Mouse (Mus musculus) midbrain, embryonic 14.5 days (tissue): ENCODE results near the gene Sik1. TPM values are rescaled to one million over a fixed set of nuclear protein-coding genes. Genes with fewer than 3 reads are reported as not detected.

Experiments used
- ATAC-seq: fragments of 200-750 bp; cut with Nextera tagmentation; 2 replicates; pipeline ENCODE4 v1.8.0; 2017; ENCODE audit warnings: moderate number of reproducible peaks, moderate library complexity; ENCODE audit not compliant: low FRiP score, low TSS enrichment
- DNase-seq: peaks from one replicate; pipeline ENCODE4 v3.0.0-alpha.2; 2015
- H3K27ac ChIP-seq: fragments of 300-500 bp; sonication (generic); replicated peaks from 2 replicates; pipeline ENCODE4 v1.5.1; 2014; ENCODE audit warnings: mild to moderate bottlenecking, low read depth, low read length, moderate library complexity
- H3K27me3 ChIP-seq: fragments of 300-500 bp; sonication (generic); 2 replicates; pipeline ENCODE4 v1.6.1; 2014; ENCODE audit warnings: low read length, control low read depth, mixed read lengths; ENCODE audit not compliant: control insufficient read depth, insufficient read depth
- H3K36me3 ChIP-seq: fragments of 300-500 bp; sonication (generic); 2 replicates; pipeline ENCODE4 v1.6.1; 2014; ENCODE audit warnings: low read length, control low read depth; ENCODE audit not compliant: control insufficient read depth, insufficient read depth
- H3K4me1 ChIP-seq: fragments of 300-500 bp; sonication (generic); 2 replicates; pipeline ENCODE4 v1.6.1; 2014; ENCODE audit warnings: mild to moderate bottlenecking, antibody characterized with exemption, low read length, control low read depth; ENCODE audit not compliant: control insufficient read depth, insufficient read depth
- H3K4me2 ChIP-seq: fragments of 300-500 bp; sonication (generic); 2 replicates; pipeline ENCODE4 v1.6.1; 2014; ENCODE audit warnings: mild to moderate bottlenecking, low read length, moderate library complexity
- H3K4me3 ChIP-seq: fragments of 300-500 bp; sonication (generic); replicated peaks from 2 replicates; pipeline ENCODE4 v1.5.1; 2014; ENCODE audit warnings: low read depth, low read length
- H3K9ac ChIP-seq: fragments of 300-500 bp; sonication (generic); replicated peaks from 2 replicates; pipeline ENCODE4 v1.6.1; 2014; ENCODE audit warnings: mild to moderate bottlenecking, low read length, moderate library complexity
- H3K9me3 ChIP-seq: fragments of 300-500 bp; sonication (generic); 2 replicates; pipeline ENCODE4 v1.6.1; 2016; ENCODE audit warnings: low read length, control low read depth, mixed read lengths; ENCODE audit not compliant: control insufficient read depth
- WGBS: fragments of 180-500 bp; shearing (Covaris S2); extraction: QIAGEN DNeasy Blood & Tissue Kit; methylation state at CpG from one replicate; pipeline ENCODE4 v1.1.7; 2014; 5-methylcytosine and 5-hydroxymethylcytosine counted together
- polyA plus RNA-seq: library from polyadenylated mRNA; unstranded; fragments of >200 nt; fragmentation: Nextera tagmentation; extraction: Ambion mirVana; gene quantifications from 2 replicates; pipeline ENCODE4 v1.2.1, GENCODE M21; 2014

The Sik1 gene
- polyA plus RNA-seq, 1 experiment from 2014 or later = 19.3 TPM

DNA sequence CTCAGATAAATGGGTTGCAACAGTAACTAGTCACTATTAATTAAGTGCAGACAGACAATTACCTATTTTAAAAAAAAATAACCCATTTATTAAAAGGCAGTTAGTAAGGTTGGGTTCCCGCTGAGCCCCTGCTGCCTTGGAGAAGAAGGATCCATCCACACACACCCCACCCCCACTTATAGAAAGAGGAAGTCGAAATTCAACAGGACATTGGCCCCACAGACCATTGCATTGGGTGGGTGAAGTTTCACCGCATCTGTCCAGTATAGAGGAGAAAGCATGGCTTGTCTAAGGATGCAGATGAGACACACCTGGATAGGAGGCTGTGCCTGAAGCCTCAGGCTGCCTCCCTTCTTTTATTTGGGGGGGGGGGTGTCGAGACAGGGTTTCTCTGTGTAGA lies 50.0 kb downstream of the Sik1 start:
- no peak overlapping the region for H3K4me3 ChIP-seq
- no peaks in the 10 kb centered on the region for H3K27me3 ChIP-seq
- H3K36me3 ChIP-seq = no peaks in the 10 kb centered on the region
- H3K27ac ChIP-seq = no peak overlapping the region; the same call in 1 of the 2 replicates
- H3K4me1 ChIP-seq = peaks cover 4% of the 10 kb centered on the region; the same call in 1 of the 2 replicates
- no peaks in the 10 kb centered on the region for H3K9me3 ChIP-seq
- H3K4me2 ChIP-seq = no peak overlapping the region
- ATAC-seq (no peak), DNase-seq (no peak)
- no peak overlapping the region for H3K9ac ChIP-seq
- WGBS = 70% methylated on average over 4 of the region's 4 CpGs

DNA sequence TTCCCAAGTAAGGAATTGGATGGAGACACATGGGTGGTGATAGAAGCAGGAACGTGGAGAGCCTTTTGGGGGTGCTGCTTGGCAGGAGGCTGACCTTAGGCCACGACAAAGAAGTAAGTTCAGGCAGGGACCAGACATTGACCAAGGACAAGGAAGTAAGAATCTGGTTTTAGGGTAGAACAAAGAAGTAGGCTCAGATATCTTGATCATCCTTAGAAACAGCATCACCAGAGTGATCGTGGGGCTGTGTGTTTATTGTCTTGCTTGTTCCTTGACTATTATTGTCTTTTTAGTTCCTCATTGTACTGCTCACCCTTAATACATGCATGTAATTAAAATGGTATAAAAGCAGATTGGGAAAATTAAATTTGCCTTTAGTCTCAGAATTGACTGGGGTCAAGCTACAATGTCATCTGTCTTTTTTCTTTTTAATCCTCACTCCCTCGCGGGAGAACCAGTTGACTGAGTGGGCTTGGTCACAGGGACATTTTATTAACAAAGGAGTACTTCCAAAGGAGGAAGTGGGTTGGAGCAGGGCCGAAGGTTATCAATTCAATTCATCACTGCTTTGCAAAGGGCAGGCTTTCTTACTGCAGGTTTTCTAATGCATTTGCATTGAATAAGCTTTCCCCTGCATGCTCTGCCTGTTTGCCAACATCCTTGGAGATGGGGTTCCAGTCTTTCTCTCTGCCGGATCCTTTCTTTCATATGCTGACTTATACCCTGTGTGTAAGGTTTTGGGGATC lies 53.2 kb downstream of the Sik1 start:
- 51% methylated on average over 7 of the region's 7 CpGs for WGBS
- H3K4me1 ChIP-seq = peaks cover 4% of the 10 kb centered on the region; the same call in 1 of the 2 replicates
- no peak for ATAC-seq

DNA sequence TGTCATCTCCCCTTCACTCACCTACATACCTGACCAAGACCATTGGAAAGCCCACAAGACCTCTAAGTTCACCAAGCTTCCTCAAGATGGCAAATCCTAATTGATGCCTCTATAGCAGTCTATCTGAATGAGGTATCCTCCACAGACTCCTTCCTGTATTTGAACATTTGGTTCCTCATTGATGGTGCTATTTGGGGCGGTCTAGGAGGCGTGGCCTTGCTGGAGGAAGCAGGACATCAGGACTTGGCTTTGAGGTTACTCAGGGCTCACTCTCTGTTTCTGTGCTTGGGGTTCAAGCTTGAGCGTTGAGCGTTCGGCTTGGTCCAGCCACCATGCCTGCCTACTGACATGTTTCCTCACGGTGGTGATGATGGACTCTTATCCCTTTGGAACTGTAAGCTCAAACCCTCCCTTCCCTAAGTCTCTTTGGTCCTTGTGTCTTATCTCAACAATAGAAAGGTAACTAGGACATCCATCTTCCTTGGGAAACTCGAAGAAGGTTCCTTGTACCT lies 54.7 kb downstream of the Sik1 start:
- no peaks in the 10 kb centered on the region for H3K9me3 ChIP-seq
- H3K9ac ChIP-seq = no peak overlapping the region
- H3K4me1 ChIP-seq = no peaks in the 10 kb centered on the region
- H3K27ac ChIP-seq = no peak overlapping the region
- H3K4me3 ChIP-seq = no peak overlapping the region
- no peak for DNase-seq
- WGBS = 90% methylated on average over 7 of the region's 7 CpGs
- H3K36me3 ChIP-seq = no peaks in the 10 kb centered on the region
- ATAC-seq = no peak
- H3K4me2 ChIP-seq = no peak overlapping the region
- H3K27me3 ChIP-seq = no peaks in the 10 kb centered on the region

More for the DNA sequence above, 53.2 kb downstream of the Sik1 start:
- no peak overlapping the region for H3K4me3 ChIP-seq
- DNase-seq = no peak
- no peaks in the 10 kb centered on the region for H3K27me3 ChIP-seq
- H3K9me3 ChIP-seq = no peaks in the 10 kb centered on the region
- no peak overlapping the region for H3K27ac ChIP-seq
- H3K36me3 ChIP-seq = no peaks in the 10 kb centered on the region
- no peak overlapping the region for H3K4me2 ChIP-seq
- no peak overlapping the region for H3K9ac ChIP-seq

DNA sequence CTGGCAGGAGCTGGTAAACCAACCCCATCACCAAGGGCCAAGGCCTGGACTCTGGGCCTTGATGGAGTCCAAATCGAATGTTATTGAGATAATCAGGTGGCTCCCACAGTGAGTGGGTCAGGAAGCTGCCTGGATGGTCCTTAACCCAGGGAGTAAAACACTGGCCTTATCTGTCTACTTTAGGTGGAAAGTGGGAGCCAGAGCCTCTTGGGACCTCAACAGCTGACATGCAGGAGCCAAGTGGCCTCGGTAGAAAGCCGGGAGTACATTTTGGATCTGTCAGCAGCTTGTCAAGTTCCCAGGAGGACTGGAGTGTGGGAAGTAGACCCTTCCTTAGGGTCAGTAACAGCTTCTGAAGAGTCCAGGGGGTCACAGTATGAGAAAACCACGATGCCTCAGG lies 59.7 kb downstream of the Sik1 start:
- 86% methylated on average over 4 of the region's 4 CpGs for WGBS
- Histone ChIP-seq H3K9ac (no peak overlapping the region), H3K27me3 (no peaks in the 10 kb centered on the region), H3K9me3 (no peaks in the 10 kb centered on the region), H3K4me2 (no peak overlapping the region), H3K4me3 (no peak overlapping the region), H3K27ac (no peak overlapping the region), H3K36me3 (no peaks in the 10 kb centered on the region), H3K4me1 (peaks cover 8% of the 10 kb centered on the region)
- ATAC-seq (no peak), DNase-seq (no peak)

Other genes with a start within 250 kb of the Sik1 start
- 4.9 and 5.5 TPM in 2 replicates for gene Cbs, start 218.6 kb downstream of the Sik1 start, polyA plus RNA-seq
- gene U2af1, start 196.9 kb downstream of the Sik1 start, polyA plus RNA-seq = 124 and 168 TPM in 2 replicates
- gene Cryaa, start 178.0 kb downstream of the Sik1 start, polyA plus RNA-seq = not detected in 2 replicates
- gene Rrp1b, start 180.3 kb upstream of the Sik1 start, polyA plus RNA-seq = 35.3 and 38.8 TPM in 2 replicates
- 0.43 and 0.47 TPM in 2 replicates for gene Hsf2bp, start 180.5 kb upstream of the Sik1 start, polyA plus RNA-seq